Mouse (Mus musculus) hindbrain, embryonic 13.5 days (tissue): ENCODE measurements around the gene Umodl1. TPM values are rescaled to one million over a fixed set of nuclear protein-coding genes. Genes with fewer than 3 reads are reported as not detected.

ENCODE experiments used
- ATAC-seq: fragments of 200-750 bp; cut with Nextera tagmentation; 2 replicates; pipeline ENCODE4 v1.8.0; 2017; ENCODE audit warnings: moderate TSS enrichment; ENCODE audit not compliant: low FRiP score
- H3K27ac ChIP-seq: fragments of 300-500 bp; sonication (generic); 2 replicates; pipeline ENCODE4 v1.5.1; 2015; ENCODE audit warnings: inconsistent platforms, mild to moderate bottlenecking, moderate library complexity
- H3K27me3 ChIP-seq: fragments of 300-500 bp; sonication (generic); 2 replicates; pipeline ENCODE4 v1.6.1; 2015; ENCODE audit warnings: mild to moderate bottlenecking, inconsistent platforms
- H3K36me3 ChIP-seq: fragments of 300-500 bp; sonication (generic); 2 replicates; pipeline ENCODE4 v1.6.1; 2015; ENCODE audit warnings: mild to moderate bottlenecking, inconsistent platforms
- H3K4me1 ChIP-seq: fragments of 300-500 bp; sonication (generic); replicated peaks from 2 replicates; pipeline ENCODE4 v1.6.1; 2015; ENCODE audit warnings: inconsistent platforms
- H3K4me2 ChIP-seq: fragments of 300-500 bp; sonication (generic); 2 replicates; pipeline ENCODE4 v1.6.1; 2015; ENCODE audit warnings: inconsistent platforms, mild to moderate bottlenecking, moderate library complexity
- H3K4me3 ChIP-seq: fragments of 300-500 bp; sonication (generic); 2 replicates; pipeline ENCODE4 v1.5.1; 2015; ENCODE audit warnings: mild to moderate bottlenecking, inconsistent platforms
- H3K9ac ChIP-seq: fragments of 300-500 bp; sonication (generic); 2 replicates; pipeline ENCODE4 v1.6.1; 2015; ENCODE audit warnings: mild to moderate bottlenecking, inconsistent platforms
- H3K9me3 ChIP-seq: fragments of 300-500 bp; sonication (generic); 2 replicates; pipeline ENCODE4 v1.6.1; 2016; ENCODE audit warnings: inconsistent platforms
- WGBS: fragments of 180-500 bp; shearing (Covaris S2); methylation state at CpG from one replicate; pipeline ENCODE4 v1.1.7; 2015; 5-methylcytosine and 5-hydroxymethylcytosine counted together
- microRNA-seq: library from miRNA; unstranded; fragments of <30 nt; microRNA quantifications from one replicate; pipeline ENCODE4, GENCODE M21; 2016
- polyA plus RNA-seq: library from polyadenylated mRNA; unstranded; fragments of >200 nt; fragmentation: Nextera tagmentation; extraction: Ambion mirVana; gene quantifications from 2 replicates; pipeline ENCODE4 v1.2.1, GENCODE M21; 2015

Umodl1 gene
- polyA plus RNA-seq, 1 experiment from 2014 or later = not detected

GRCm38 (mm10) chr17:31057151-31057890, 102.9 kb downstream of the Umodl1 start, which contains the start of gene Abcg1:
Gene Abcg1, plus strand, starts transcription at chr17:31057675.
- WGBS = 2% methylated on average over 49 of the region's 49 CpGs
- Histone ChIP-seq H3K9ac (peak within 1 kb of the TSS; percentile 80), H3K27me3 (0 out of 2 replicates have a peak, but pooled peaks cover 9% of the 10 kb centered on the region), H3K4me1 (peaks cover 38% of the 10 kb centered on the region), H3K36me3 (no peaks in the 10 kb centered on the region), H3K9me3 (peaks cover 13% of the 10 kb centered on the region), H3K4me3 (peak within 1 kb of the TSS; percentile 60), H3K4me2 (peak within 1 kb of the TSS; percentile 86), H3K27ac (peak within 1 kb of the TSS; percentile 92)
- ATAC-seq = peak; percentile 88

GRCm38 (mm10) chr17:31057891-31058744, 103.7 kb downstream of the Umodl1 start:
- peak; percentile 41 for ATAC-seq
- H3K36me3 ChIP-seq = no peaks in the 10 kb centered on the region
- WGBS = 1% methylated on average over 31 of the region's 31 CpGs

GRCm38 (mm10) chr17:31058745-31059085, 104.3 kb downstream of the Umodl1 start:
- Histone ChIP-seq H3K4me2 (peak overlapping the region; percentile 86), H3K9ac (peak overlapping the region; percentile 80), H3K27me3 (0 out of 2 replicates have a peak, but pooled peaks cover 9% of the 10 kb centered on the region), H3K27ac (peak overlapping the region; percentile 92), H3K9me3 (peaks cover 2% of the 10 kb centered on the region), H3K4me1 (peaks cover 38% of the 10 kb centered on the region), H3K4me3 (peak overlapping the region; percentile 60), H3K36me3 (no peaks in the 10 kb centered on the region)
- 3% methylated on average over 13 of the region's 13 CpGs for WGBS
- ATAC-seq = peak; percentile 36

More at GRCm38 (mm10) chr17:31057891-31058744, 103.7 kb downstream of the Umodl1 start:
- Histone ChIP-seq H3K4me3 (peak overlapping the region; percentile 60), H3K9ac (peak overlapping the region; percentile 80), H3K9me3 (peaks cover 8% of the 10 kb centered on the region), H3K27ac (peak overlapping the region; percentile 92), H3K27me3 (0 out of 2 replicates have a peak, but pooled peaks cover 9% of the 10 kb centered on the region), H3K4me2 (peak overlapping the region; percentile 86), H3K4me1 (peaks cover 38% of the 10 kb centered on the region)

- Histone ChIP-seq H3K27me3 (0 out of 2 replicates have a peak, but pooled peaks cover 7% of the 10 kb centered on the region), H3K27ac (no peak overlapping the region), H3K4me1 (peaks cover 38% of the 10 kb centered on the region), H3K36me3 (peaks cover 9% of the 10 kb centered on the region), H3K4me2 (peak overlapping the region; percentile 86; the same call in 1 of the 2 replicates), H3K4me3 (no peak overlapping the region; the same call in 1 of the 2 replicates), H3K9ac (peak overlapping the region; percentile 35), H3K9me3 (no peaks in the 10 kb centered on the region)
- no peak for ATAC-seq
- WGBS = 78% methylated on average over 4 of the region's 4 CpGs
Measured at GRCm38 (mm10) chr17:31060196-31060587, 105.8 kb downstream of the Umodl1 start.

Small RNAs within 50 kb of the gene (microRNA-seq; reads per million reads assigned to microRNA genes)
- gene Gm24026 = not detected

Other genes starting within 250 kb of the Umodl1 start
- 0.13 and 0.22 TPM in 2 replicates for gene Glp1r, start 52.8 kb upstream of the Umodl1 start, polyA plus RNA-seq
- 19.3 and 21.5 TPM in 2 replicates for gene Abcg1, start 103.0 kb downstream of the Umodl1 start, polyA plus RNA-seq
- gene Tff3, start 175.0 kb downstream of the Umodl1 start, polyA plus RNA-seq = 3.5 and 3.9 TPM in 2 replicates
- gene Tff2, start 189.6 kb downstream of the Umodl1 start, polyA plus RNA-seq = not detected in 2 replicates
- not detected in 2 replicates for gene Tff1, start 210.6 kb downstream of the Umodl1 start, polyA plus RNA-seq
- gene Tmprss3, start 244.3 kb downstream of the Umodl1 start, polyA plus RNA-seq = 0.08 TPM in 1 of 2 replicates, not detected in the other